Mouse (Mus musculus): ENCODE results near the gene Taz.

Taz gene

GRCm38 (mm10) chrX:74281041-74281731, 526 bp upstream of the Taz start:
- DNase-seq (ENCODE audit: low spot score): no peak

- DNase-seq (ENCODE audit: low spot score): peak; percentile 80
These were observed 831 bp downstream of the Taz start for GRCm38 (mm10) chrX:74282395-74283091.

GRCm38 (mm10) chrX:74283092-74283437, 1.4 kb downstream of the Taz start:
- DNase-seq (ENCODE audit: low spot score): no peak

- DNase-seq (ENCODE audit: low spot score): no peak
These were observed 11.7 kb downstream of the Taz start for GRCm38 (mm10) chrX:74293431-74293830.

GRCm38 (mm10) chrX:74296538-74297448, 15.1 kb downstream of the Taz start, which contains the start of gene Atp6ap1:
TSS of gene Atp6ap1 (plus strand) at chrX:74297097.
- DNase-seq (ENCODE audit: low spot score): peak; percentile 91

GRCm38 (mm10) chrX:74298348-74298747, 16.6 kb downstream of the Taz start:
- DNase-seq (ENCODE audit: low spot score): no peak

- no peak for DNase-seq (ENCODE audit: low spot score)
These were observed 18.0 kb downstream of the Taz start for GRCm38 (mm10) chrX:74299721-74300120.

- DNase-seq (ENCODE audit: low spot score): peak; percentile 35
These were observed 23.4 kb downstream of the Taz start, which contains the start of gene Gdi1 for GRCm38 (mm10) chrX:74304867-74305700. TSS of gene Gdi1 (plus strand) at chrX:74304998.

GRCm38 (mm10) chrX:74312540-74313464, 31.1 kb downstream of the Taz start, which contains the start of gene Fam50a:
TSS of gene Fam50a (plus strand) at chrX:74313033.
- DNase-seq (ENCODE audit: low spot score): peak; percentile 78

- DNase-seq (ENCODE audit: low spot score): peak; percentile 59
These were observed 47.0 kb downstream of the Taz start, which contains the start of gene Plxna3 for GRCm38 (mm10) chrX:74328725-74329161. TSS of gene Plxna3 (plus strand) at chrX:74329066.

- DNase-seq (ENCODE audit: low spot score): no peak
These were observed 47.5 kb downstream of the Taz start for GRCm38 (mm10) chrX:74329215-74329671.

GRCm38 (mm10) chrX:74330166-74330930, 48.6 kb downstream of the Taz start:
- no peak for DNase-seq (ENCODE audit: low spot score)
